In genomic region chr16:90322850-90323528, GRCm38 (mm10) we compare ENCODE assay signal across 7 mouse cellular contexts. TPM values are rescaled to one million over a fixed set of nuclear protein-coding genes. Genes with fewer than 3 reads are reported as not detected.
A peak's percentile ranks its signal among the peaks of the same experiment; 100 is the strongest.
DNase-seq lines count a peak whose midpoint lies in the region; ATAC-seq and TF ChIP-seq lines count a peak whose summit lies in the region.

No protein-coding gene starts in this region.

- no peak overlapping the region for H3K27ac ChIP-seq in kidney, adult 2 months (ENCODE audit: insufficient read depth, low read depth, low read length)
- H3K27ac ChIP-seq in limb, embryonic 10.5 days, result no peak overlapping the region
- no peak overlapping the region for H3K27ac ChIP-seq in midbrain, embryonic 16.5 days (ENCODE audit: low read length)
- H3K27ac ChIP-seq in spleen, adult 2 months (ENCODE audit: insufficient read depth, low read length), result no peak overlapping the region

- H3K9ac ChIP-seq in midbrain, embryonic 16.5 days (ENCODE audit: low read depth, low read length), result no peak overlapping the region

- no peaks in the 10 kb centered on the region for H3K27me3 ChIP-seq in kidney, adult 2 months (replicated peaks; ENCODE audit: control insufficient read depth, insufficient read depth, low read length)
- H3K27me3 ChIP-seq in limb, embryonic 10.5 days (ENCODE audit: low read depth, poor library complexity, severe bottlenecking), result no peaks in the 10 kb centered on the region
- no peaks in the 10 kb centered on the region for H3K27me3 ChIP-seq in midbrain, embryonic 16.5 days (ENCODE audit: control insufficient read depth, insufficient read depth, low read depth, low read length)
- H3K27me3 ChIP-seq in spleen, adult 2 months (ENCODE audit: control insufficient read depth, insufficient read depth, low read length), result no peaks in the 10 kb centered on the region

- peak; percentile 95 for DNase-seq in adrenal gland, postnatal 10 days
- DNase-seq in embryo, embryonic 11.5 days (ENCODE audit: low read depth, low spot score), result peak; percentile 74
- peak; percentile 80 to 87 for DNase-seq in gastrocnemius, postnatal 4 days (ENCODE audit: low spot score in 2 of 2)
- peak; percentile 84 for DNase-seq in kidney, adult 2 months
- peak; percentile 87 for DNase-seq in limb, embryonic 10.5 days (ENCODE audit: low spot score)
- DNase-seq in spleen, adult 2 months (ENCODE audit: low read depth in 1 of 2, low spot score in 2 of 2), result peak; percentile 43 to 78

- H3K4me1 ChIP-seq in kidney, adult 2 months (ENCODE audit: control insufficient read depth, insufficient read depth, low read length), result no peaks in the 10 kb centered on the region
- peaks cover 13% of the 10 kb centered on the region for H3K4me1 ChIP-seq in limb, embryonic 10.5 days
- H3K4me1 ChIP-seq in midbrain, embryonic 16.5 days (ENCODE audit: control insufficient read depth, insufficient read depth, low read length), result no peaks in the 10 kb centered on the region; the same call in none of the 2 replicates
- no peaks in the 10 kb centered on the region for H3K4me1 ChIP-seq in spleen, adult 2 months (ENCODE audit: control insufficient read depth, insufficient read depth, insufficient read length)

- no peak overlapping the region for H3K4me3 ChIP-seq in kidney, adult 2 months (ENCODE audit: insufficient read depth, low read depth, low read length)
- no peak overlapping the region for H3K4me3 ChIP-seq in limb, embryonic 10.5 days
- no peak overlapping the region for H3K4me3 ChIP-seq in midbrain, embryonic 16.5 days (ENCODE audit: low read depth, low read length)
- no peak overlapping the region for H3K4me3 ChIP-seq in spleen, adult 2 months (ENCODE audit: extremely low read depth, insufficient read depth, insufficient read length)

- H3K36me3 ChIP-seq in kidney, adult 2 months (ENCODE audit: control insufficient read depth, insufficient read depth, low read length), result no peaks in the 10 kb centered on the region
- H3K36me3 ChIP-seq in limb, embryonic 10.5 days, result no peaks in the 10 kb centered on the region
- no peaks in the 10 kb centered on the region for H3K36me3 ChIP-seq in midbrain, embryonic 16.5 days (ENCODE audit: control insufficient read depth, insufficient read depth, low read length)
- no peaks in the 10 kb centered on the region for H3K36me3 ChIP-seq in spleen, adult 2 months (ENCODE audit: control insufficient read depth, insufficient read depth, low read length)

- H3K4me2 ChIP-seq in midbrain, embryonic 16.5 days (ENCODE audit: low read length), result 0 out of 2 replicates have a peak overlapping the region, but pooled peaks have one; percentile 9

- WGBS in kidney, adult 2 months, result 27% methylated on average over 8 of the region's 8 CpGs
- 36% methylated on average over 8 of the region's 8 CpGs for WGBS in limb, embryonic 10.5 days
- WGBS in midbrain, embryonic 16.5 days, result 30% methylated on average over 8 of the region's 8 CpGs
- WGBS in spleen, adult 2 months, result 29% methylated on average over 8 of the region's 8 CpGs

- no peaks in the 10 kb centered on the region for H3K9me3 ChIP-seq in limb, embryonic 10.5 days (replicated peaks)
- no peaks in the 10 kb centered on the region for H3K9me3 ChIP-seq in midbrain, embryonic 16.5 days (replicated peaks; ENCODE audit: control insufficient read depth, low read length, poor library complexity, severe bottlenecking)

- no peak for TF ChIP-seq POLR2A in kidney, adult 2 months (IDR thresholded peaks at IDR 0.05; ENCODE audit: low read depth, low read length)
- TF ChIP-seq POLR2A in spleen, adult 2 months (IDR thresholded peaks at IDR 0.05; ENCODE audit: low read depth, low read length), result no peak

- peak; percentile 80 for ATAC-seq in midbrain, embryonic 16.5 days

- TF ChIP-seq CTCF in kidney, adult 2 months (conservative IDR thresholded peaks at IDR 0.05; ENCODE audit: insufficient read depth, insufficient read length, low read depth, low read length), result peak; percentile 96
- peak; percentile 83; the same call in 1 of the 2 replicates for TF ChIP-seq CTCF in spleen, adult 2 months (IDR thresholded peaks at IDR 0.05; ENCODE audit: extremely low read depth, insufficient read depth, insufficient read length, insufficient replicate concordance)

RNA-seq across cellular contexts. Expression of gene Scaf4, which starts 38.7 kb away (rescaled TPM):
- 10 to 100 TPM; 37.4 to 50.4 TPM for total RNA-seq in adrenal gland, postnatal 10 days (2021)
- 10 to 100 TPM; 31.7 to 36.7 TPM for total RNA-seq in gastrocnemius, postnatal 4 days (2021)
- polyA plus RNA-seq in kidney, adult 2 months (2012; rRNA removed), result 31.3 TPM in 2 replicates
- 38.8 and 39.6 TPM in 2 replicates for polyA plus RNA-seq in limb, embryonic 10.5 days (2016; fragmentation: Nextera tagmentation; extraction: Ambion mirVana)
- 22.6 and 26.6 TPM in 2 replicates for polyA plus RNA-seq in midbrain, embryonic 16.5 days (2015; fragmentation: Nextera tagmentation; extraction: Ambion mirVana)
- polyA plus RNA-seq in spleen, adult 2 months (2012; rRNA removed), result 47.0 and 53.6 TPM in 2 replicates
